Mouse (Mus musculus): Measurements from ENCODE around the gene Gtf3c2. TPM values are rescaled to one million over a fixed set of nuclear protein-coding genes. Genes with fewer than 3 reads are reported as not detected.

The Gtf3c2 gene
- total and polyA plus RNA-seq, 3 experiments, result 22.8 to 96.9 (median 49.4) TPM

DNA sequence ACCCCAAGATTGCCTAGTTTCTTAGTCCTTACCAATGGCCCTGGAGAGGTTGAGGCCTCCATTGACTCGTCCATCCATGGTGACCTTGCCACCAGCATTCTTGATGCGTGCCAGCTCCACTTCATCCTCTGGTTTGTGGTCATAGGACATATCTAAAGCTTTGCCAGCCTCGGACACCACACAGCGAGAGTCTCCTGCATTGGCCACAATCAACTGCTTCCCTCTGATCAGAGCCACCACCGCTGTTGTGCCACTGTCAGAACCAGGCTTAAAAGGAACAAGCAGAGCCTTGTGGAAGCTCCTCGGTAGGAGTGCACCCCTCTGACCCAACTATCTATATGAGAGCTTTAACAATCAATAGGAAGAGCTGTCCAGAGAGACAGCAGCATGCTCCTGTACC, 24.5 kb upstream of the Gtf3c2 start:
- peaks cover 31% of the 10 kb centered on the region for H3K79me2 ChIP-seq (replicated peaks; ENCODE audit: control insufficient read depth, extremely low read depth, insufficient read depth, poor library complexity, severe bottlenecking)
- H3K4me3 ChIP-seq (replicated peaks in 1 of 3; ENCODE audit: low read depth in 2 of 3, low read length in 2 of 3, poor library complexity in 1 of 3), result no peak overlapping the region
- no peak overlapping the region for H3K9ac ChIP-seq (ENCODE audit: insufficient read depth, low read depth)
- peaks cover 6 to 23% of the 10 kb centered on the region in 2 experiments for H3K4me1 ChIP-seq (ENCODE audit: control insufficient read depth in 1 of 2, insufficient read depth in 2 of 2)
- no peak overlapping the region for H3K4me2 ChIP-seq (ENCODE audit: insufficient read depth, low read depth, poor library complexity, severe bottlenecking)
- no peak overlapping the region for H3K27ac ChIP-seq (ENCODE audit: insufficient read depth, low read depth)
- H3K27me3 ChIP-seq (replicated peaks), result no peaks in the 10 kb centered on the region
- dilution Hi-C loops (cut with MboI; ENCODE audit: extremely low pct_ligation_motif_present, extremely low pct_unique_long_range_greater_than_20kb, low sequenced_read_pairs) (no loop called here), in situ Hi-C loops (cut with MboI; ENCODE audit: low pct_ligation_motif_present, low pct_unique_long_range_greater_than_20kb, low sequenced_read_pairs) (no loop called here)
- TF ChIP-seq RAD21 (IDR thresholded peaks at IDR 0.05; ENCODE audit: low read depth, low read length) (no peak), TCF12 (IDR thresholded peaks at IDR 0.05; ENCODE audit: low read depth, low read length) (no peak), TBP (conservative IDR thresholded peaks at IDR 0.05; ENCODE audit: low read depth, low read length) (no peak), MEF2A (IDR thresholded peaks at IDR 0.05; ENCODE audit: borderline replicate concordance, low read depth, low read length) (no peak), JUND (conservative IDR thresholded peaks at IDR 0.05; ENCODE audit: low read depth, low read length) (no peak), EP300 (IDR thresholded peaks at IDR 0.05; ENCODE audit: low read length) (no peak), CHD1 (IDR thresholded peaks at IDR 0.05; ENCODE audit: low read depth, low read length) (no peak), BHLHE40 (IDR thresholded peaks at IDR 0.05; ENCODE audit: low read depth, low read length) (no peak), SIN3A (IDR thresholded peaks at IDR 0.05; ENCODE audit: low read length) (no peak), MAFK (IDR thresholded peaks at IDR 0.05; ENCODE audit: insufficient replicate concordance, low read length) (no peak), ETS1 (conservative IDR thresholded peaks at IDR 0.05; ENCODE audit: low read depth, low read length) (no peak), IRF4 (IDR thresholded peaks at IDR 0.05; ENCODE audit: low read depth, low read length) (no peak), JUN (IDR thresholded peaks at IDR 0.05; ENCODE audit: insufficient read depth, low read depth, low read length) (no peak), NRF1 (IDR thresholded peaks at IDR 0.05; ENCODE audit: low read depth, low read length) (no peak), MXI1 (IDR thresholded peaks at IDR 0.05; ENCODE audit: low read depth, low read length) (no peak), RCOR1 (conservative IDR thresholded peaks at IDR 0.05; ENCODE audit: low read depth, low read length) (no peak), MYC (IDR thresholded peaks at IDR 0.05; ENCODE audit: low read depth, low read length) (no peak)
- H3K36me3 ChIP-seq (replicated peaks in 1 of 2; ENCODE audit: control insufficient read depth in 1 of 2, insufficient read depth in 1 of 2, low read length in 1 of 2), result peaks cover 59 to 82% of the 10 kb centered on the region in 2 experiments
- no peaks in the 10 kb centered on the region for H3K9me3 ChIP-seq (replicated peaks; ENCODE audit: low read length)
- no peak for DNase-seq (ENCODE audit: extremely low read depth)

DNA sequence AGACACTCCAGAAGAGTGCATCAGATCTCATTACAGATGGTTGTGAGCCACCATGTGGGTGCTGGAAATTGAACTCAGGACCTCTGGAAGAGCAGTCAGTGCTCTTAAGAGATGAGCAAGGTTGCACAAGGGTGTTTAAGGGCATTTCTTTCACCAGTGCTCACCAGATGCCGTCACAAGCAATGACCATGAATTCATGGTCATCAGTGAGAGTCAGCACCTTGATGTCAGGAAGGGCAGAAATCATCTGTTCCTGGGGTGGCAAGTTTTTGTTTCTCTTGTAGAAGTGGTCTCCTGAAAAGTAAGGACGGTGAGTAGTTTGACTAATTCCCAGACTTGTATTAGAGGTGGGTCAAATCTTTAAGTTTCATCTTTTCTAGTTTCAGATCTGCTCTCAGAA, 23.9 kb upstream of the Gtf3c2 start:
- TF ChIP-seq ZNF384 (IDR thresholded peaks at IDR 0.05; ENCODE audit: low read depth, low read length) (no peak), MAZ (IDR thresholded peaks at IDR 0.05; ENCODE audit: low read depth, low read length) (no peak), MYC (IDR thresholded peaks at IDR 0.05; ENCODE audit: low read depth, low read length) (no peak), CHD1 (IDR thresholded peaks at IDR 0.05; ENCODE audit: low read depth, low read length) (no peak), HCFC1 (IDR thresholded peaks at IDR 0.05; ENCODE audit: low read depth, low read length) (no peak), UBTF (IDR thresholded peaks at IDR 0.05; ENCODE audit: low read depth, low read length) (no peak), USF2 (conservative IDR thresholded peaks at IDR 0.05; ENCODE audit: low read depth, low read length) (no peak), ZC3H11A (IDR thresholded peaks at IDR 0.05; ENCODE audit: low read depth, low read length) (no peak), E2F4 (IDR thresholded peaks at IDR 0.05; ENCODE audit: insufficient replicate concordance, low read depth, low read length) (no peak), POLR2A (IDR thresholded peaks at IDR 0.05; ENCODE audit: low read depth, low read length) (no peak), GABPA (IDR thresholded peaks at IDR 0.05; ENCODE audit: insufficient replicate concordance, low read depth, low read length) (no peak), POLR2AphosphoS2 (IDR thresholded peaks at IDR 0.05; ENCODE audit: low read depth, low read length) (no peak), MAX (IDR thresholded peaks at IDR 0.05; ENCODE audit: low read length) (no peak), MEF2A (IDR thresholded peaks at IDR 0.05; ENCODE audit: borderline replicate concordance, low read depth, low read length) (no peak), NELFE (IDR thresholded peaks at IDR 0.05; ENCODE audit: low read depth, low read length) (no peak), MXI1 (IDR thresholded peaks at IDR 0.05; ENCODE audit: low read depth, low read length) (no peak), KAT2A (IDR thresholded peaks at IDR 0.05; ENCODE audit: insufficient replicate concordance, low read length) (no peak), CHD2 (IDR thresholded peaks at IDR 0.05; ENCODE audit: low read length) (no peak), ETS1 (conservative IDR thresholded peaks at IDR 0.05; ENCODE audit: low read depth, low read length) (no peak)
- H3K9ac ChIP-seq (ENCODE audit: insufficient read depth, low read depth), result no peak overlapping the region
- peaks cover 27% of the 10 kb centered on the region for H3K79me2 ChIP-seq (replicated peaks; ENCODE audit: control insufficient read depth, extremely low read depth, insufficient read depth, poor library complexity, severe bottlenecking)
- no peak overlapping the region for H3K27ac ChIP-seq (ENCODE audit: insufficient read depth, low read depth)
- no peak for DNase-seq (ENCODE audit: extremely low read depth)
- H3K4me3 ChIP-seq (replicated peaks in 1 of 3; ENCODE audit: low read depth in 2 of 3, low read length in 2 of 3, poor library complexity in 1 of 3), result no peak overlapping the region
- no peaks in the 10 kb centered on the region for H3K27me3 ChIP-seq (replicated peaks)
- no peaks in the 10 kb centered on the region for H3K9me3 ChIP-seq (replicated peaks; ENCODE audit: low read length)
- dilution Hi-C loops (cut with MboI; ENCODE audit: extremely low pct_ligation_motif_present, extremely low pct_unique_long_range_greater_than_20kb, low sequenced_read_pairs) (no loop called here), in situ Hi-C loops (cut with MboI; ENCODE audit: low pct_ligation_motif_present, low pct_unique_long_range_greater_than_20kb, low sequenced_read_pairs) (no loop called here)
- peaks cover 65 to 84% of the 10 kb centered on the region in 2 experiments for H3K36me3 ChIP-seq (replicated peaks in 1 of 2; ENCODE audit: control insufficient read depth in 1 of 2, insufficient read depth in 1 of 2, low read length in 1 of 2)
- H3K4me1 ChIP-seq (ENCODE audit: control insufficient read depth in 1 of 2, insufficient read depth in 2 of 2), result peaks cover 6 to 23% of the 10 kb centered on the region in 2 experiments
- H3K4me2 ChIP-seq (ENCODE audit: insufficient read depth, low read depth, poor library complexity, severe bottlenecking), result no peak overlapping the region

Measured in CH12.LX (cell line).